Mouse (Mus musculus) ZHBTc4 (cell line): ENCODE measurements around the gene Grik2.
A peak's percentile ranks its signal among the peaks of the same experiment; 100 is the strongest.

Experiments used
- DNase-seq: peaks from one replicate; pipeline ENCODE4 v3.0.0-alpha.2; 2011; ENCODE audit warnings: low read depth, low spot score

The Grik2 gene

DNA sequence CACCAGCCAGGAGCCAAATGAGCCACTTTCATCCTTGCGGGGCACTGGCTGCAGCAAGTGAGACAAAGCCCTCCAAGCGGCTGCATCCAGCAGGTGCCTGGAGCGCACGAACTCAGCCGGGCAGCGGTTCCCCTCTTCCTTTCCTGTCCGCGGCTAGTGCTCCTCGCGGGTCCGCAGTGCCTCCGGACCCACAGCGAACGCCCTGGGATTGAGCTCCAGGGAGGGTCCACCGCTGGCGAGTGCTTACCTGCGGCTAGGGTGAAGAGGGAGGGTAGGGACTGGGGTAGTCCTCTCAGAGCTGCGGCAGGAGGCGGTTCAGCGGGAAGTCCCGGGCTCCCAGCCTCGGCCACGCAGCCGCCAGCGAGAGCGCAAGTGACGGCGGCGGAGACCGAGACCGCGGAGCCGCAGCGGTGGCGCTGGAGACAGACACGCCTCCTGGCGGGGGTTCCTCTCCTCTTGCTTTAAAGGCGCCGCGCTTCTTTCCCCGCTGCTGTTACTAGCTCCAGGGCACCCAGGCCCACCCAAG, at the start of gene Grik2:
Gene Grik2, minus strand, starts transcription at position 386 of the 526 bp plus-strand sequence.
- peak; percentile 85 for DNase-seq

DNA sequence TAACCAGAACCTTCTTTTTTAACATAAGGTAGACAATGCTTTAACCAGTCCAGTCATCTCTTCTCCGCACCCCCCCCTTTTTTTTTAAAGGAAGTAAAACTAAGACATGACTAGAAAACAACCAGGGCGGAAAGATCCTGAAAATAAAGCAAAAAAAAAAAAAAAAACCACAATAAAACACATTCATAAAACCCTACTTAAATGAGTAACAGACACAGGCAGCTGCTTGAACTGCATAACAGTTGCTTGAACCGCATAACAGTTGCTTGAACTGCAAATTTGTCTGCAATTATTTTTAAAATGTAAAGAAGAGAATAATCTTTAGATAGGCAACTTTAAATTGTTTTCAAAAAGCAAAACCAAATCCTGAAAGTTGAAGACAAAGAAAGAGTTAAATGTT, 45.8 kb upstream of the Grik2 start:
- DNase-seq = no peak

DNA sequence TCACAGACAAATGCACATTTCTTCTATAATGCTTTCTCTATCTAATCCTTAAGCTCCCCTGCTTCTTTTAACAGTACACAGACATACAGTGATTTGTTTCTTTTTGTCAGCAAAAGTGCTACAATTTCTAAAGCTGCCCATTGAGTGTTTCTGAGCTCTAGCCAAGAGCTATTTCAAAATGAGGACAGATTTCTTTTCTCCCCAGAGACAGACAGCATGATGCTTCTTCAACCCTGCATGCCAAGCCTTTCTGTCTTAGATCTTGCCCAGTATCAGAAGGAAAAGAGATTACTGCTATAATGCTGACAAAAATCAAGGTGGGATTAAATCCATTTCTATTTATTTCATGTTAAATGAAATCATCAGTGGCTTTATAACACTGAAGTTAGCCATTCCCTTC, 18.7 kb upstream of the Grik2 start:
- no peak for DNase-seq

DNA sequence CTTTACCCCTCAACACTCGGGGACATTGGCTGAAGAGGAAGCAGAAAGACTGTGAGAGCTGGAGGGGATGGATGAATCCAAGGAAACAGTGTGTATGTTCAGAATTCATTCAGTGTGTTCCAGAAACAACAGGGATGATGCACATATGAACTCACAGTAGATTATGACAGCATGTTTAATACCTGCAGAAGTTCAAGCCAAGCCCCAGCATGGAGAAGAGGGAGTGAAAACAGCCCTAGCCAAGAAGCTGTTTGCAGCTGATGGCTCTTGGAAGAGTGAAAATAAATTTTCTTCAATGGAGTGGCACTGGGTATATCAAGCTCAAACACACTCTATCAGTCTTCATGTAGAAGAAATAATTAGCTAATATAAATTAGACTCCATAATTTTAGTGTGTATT, 12.4 kb upstream of the Grik2 start:
- DNase-seq = no peak

DNA sequence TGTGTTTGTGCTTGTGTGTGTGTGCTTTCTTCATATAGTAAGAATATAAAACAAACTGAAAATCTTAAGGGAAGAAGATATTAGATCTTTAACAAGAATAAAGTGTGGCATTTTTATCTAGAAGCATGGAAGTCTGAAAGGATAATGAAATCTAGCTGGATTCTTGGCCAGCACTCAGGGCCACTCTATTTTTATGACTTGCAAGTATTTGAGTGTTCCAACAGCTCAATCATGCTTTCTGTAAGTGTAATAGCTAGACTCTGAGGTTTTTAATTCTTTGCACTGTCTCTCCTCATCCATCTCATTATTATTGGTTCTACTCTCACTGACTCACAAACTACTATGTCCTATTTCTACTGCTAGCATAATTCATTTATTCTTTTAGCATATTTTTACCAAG, 5.6 kb upstream of the Grik2 start:
- no peak for DNase-seq

DNA sequence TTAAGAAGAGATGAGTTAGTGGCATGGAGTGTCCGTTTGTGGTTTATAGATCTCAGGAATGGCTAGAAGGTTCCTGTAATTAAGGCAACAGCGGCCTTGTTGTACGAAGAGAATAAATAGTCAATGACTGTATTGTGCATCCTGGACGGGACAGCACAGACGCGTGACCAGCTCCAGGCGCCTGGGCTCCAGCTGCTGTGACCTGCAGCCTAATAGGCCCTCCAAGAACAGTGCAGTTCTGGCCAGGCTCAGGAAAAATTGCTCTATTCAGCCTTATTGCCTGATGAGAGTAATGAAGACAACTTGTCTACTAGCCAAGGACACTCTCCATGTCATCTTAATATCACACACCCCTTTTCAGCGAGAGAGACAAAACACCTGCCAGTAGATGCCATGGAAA, 1.8 kb upstream of the Grik2 start:
- no peak for DNase-seq

DNA sequence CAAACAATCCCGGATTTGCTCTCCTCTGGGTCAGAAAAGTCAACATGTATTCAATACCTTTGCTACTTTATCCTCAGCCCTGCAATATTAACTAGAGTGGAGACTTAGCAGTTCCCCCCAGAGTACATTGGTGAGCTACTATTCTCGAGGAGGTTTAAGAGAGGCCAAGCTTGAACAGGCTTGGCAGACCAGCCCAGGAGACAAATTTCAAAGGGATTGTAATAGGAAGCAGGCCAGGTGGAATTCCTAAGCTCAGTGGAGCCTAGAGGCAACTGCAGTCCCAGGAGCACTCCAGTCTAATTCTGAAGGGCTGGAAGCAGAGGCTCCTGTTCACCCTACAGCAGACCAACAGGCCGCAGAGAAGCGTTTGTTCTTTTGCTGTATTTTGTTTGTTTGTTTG, 1.1 kb upstream of the Grik2 start:
- no peak for DNase-seq

DNA sequence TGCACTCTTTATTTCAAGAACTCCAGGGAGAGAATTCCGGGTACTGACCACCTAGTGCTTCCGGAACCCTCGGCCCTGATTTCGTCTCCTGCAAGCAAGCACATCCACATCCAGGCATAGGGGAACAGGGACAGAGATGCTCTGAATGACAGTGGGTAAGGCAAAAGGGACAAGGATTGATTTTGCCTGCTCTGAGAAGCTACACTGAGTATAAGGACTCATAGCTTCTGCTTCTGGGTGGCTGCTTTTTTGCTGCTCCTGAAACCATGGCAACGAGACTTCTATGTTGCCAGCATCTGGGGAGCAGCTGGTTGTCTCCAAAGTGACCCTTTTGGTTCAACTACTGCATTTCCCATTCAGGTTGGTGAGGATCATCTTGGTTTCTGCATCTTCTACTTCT, 348 bp upstream of the Grik2 start:
- no peak for DNase-seq

DNA sequence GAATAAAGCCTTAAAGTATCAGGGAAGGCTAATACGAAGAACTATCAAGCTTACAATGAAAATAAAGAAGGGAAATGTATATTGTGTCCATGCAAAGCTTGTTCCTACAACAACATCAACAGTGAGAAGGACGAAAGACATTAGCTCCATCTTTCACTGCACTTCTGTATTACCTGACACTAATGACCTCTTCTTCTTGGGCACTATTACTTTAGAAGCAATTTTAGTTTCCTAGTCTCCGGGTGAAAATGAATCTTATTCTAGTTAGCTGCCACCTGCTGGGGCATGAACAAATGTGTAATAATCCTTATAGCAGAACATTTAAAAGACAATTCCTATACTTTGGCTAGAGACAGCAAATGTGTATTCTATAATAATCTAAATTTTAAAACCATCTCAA, 1.9 kb downstream of the Grik2 start:
- DNase-seq = no peak

DNA sequence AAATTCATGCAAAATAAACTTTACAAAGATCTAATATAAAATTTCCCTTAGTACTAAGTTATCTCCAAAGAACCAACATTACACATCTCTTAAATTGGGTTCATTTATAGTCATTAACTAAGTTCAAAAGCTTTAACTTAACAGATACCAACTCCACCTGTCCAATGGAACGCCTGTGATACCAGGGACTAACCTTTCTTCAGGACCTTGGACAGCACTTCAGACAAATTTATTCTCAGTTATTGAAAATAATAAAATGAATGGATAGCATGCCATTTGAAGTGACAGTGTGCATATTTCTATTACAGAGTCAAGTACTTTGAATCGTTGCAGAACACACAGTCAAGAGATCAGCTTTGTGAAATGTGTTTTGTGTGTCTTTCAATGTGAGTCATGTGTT, 3.1 kb downstream of the Grik2 start:
- DNase-seq = no peak

DNA sequence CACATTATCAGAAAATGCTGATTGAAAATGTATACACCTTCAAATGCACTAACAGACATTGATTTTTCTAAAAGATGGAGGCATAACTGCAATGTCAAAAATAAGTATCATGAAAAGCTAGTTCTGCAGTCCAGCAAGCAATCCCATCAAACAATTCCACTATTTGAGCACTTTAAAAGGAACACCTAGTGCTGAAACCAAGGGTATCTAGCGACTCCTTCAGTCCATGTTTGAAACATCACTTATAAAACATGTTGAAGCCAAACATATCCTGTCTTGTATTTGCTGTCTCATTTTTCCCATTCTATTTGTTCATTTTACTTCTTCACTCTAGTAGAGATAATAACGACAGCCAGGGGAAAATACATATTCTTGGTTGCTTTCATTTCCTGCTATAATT, 3.7 kb downstream of the Grik2 start:
- no peak for DNase-seq

DNA sequence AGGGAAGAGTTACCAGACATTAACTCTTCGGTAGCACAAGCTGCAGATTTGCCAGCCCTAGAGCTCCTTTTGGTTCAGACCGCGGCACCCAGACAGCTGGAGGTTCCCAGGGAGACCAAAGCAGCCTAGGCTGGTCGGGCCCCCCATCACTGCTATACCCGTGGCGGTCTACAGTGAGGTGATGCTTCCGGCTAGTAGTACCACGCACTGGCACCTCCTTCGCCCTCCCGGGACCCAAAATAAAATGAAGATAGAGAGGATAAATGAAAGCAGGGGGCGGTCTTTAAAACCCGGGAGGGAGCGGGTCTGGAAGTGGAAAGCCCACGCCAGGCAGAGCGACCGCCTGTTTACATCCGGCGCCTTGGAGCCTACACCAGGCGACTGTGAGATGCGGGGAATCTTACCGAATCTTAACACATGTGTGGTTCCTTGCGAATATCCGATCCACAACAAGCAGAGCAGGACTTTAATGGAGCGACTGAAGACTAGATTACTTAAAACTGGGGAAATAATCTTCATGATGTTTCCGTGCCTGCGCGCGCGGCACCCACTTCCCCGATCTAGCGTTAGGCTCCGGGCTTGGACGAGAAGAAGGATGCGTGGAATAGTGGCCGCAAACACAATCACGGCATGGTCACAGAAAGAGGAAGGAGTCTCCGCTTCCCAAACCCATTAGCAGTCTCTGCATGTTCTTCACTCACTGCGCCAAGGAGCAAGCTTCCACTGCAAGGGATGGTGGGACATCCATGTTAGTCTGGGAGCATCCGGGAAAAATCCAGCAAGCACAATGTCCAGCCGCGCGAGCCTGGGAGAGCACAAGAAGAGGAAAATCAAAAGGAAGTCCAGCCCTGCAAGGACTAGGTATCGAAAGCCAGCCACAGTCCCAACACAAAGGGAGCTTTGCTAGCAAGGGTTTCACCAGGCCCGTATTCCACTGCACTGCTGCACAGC, 5.5 kb downstream of the Grik2 start:
- DNase-seq = peak; percentile 37

DNA sequence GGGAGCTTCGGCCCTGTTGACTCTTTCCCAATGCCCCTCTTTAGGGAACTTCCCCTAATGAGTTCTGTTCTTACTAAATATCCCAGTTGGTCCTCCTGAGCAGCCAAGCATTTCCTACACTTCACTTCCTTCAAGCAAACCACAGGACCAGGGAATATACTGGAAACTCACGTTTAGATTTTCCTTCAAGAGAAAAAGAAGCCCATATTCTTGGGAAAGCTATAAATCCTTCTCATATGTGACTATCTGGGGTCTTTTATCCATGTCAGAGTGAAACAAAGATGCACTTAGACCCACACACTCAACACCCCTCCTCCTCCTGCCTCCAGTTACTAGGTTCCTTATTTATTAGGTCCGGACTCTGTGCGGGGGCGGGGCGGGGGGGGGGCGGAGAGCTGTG, 6.5 kb downstream of the Grik2 start:
- no peak for DNase-seq

DNA sequence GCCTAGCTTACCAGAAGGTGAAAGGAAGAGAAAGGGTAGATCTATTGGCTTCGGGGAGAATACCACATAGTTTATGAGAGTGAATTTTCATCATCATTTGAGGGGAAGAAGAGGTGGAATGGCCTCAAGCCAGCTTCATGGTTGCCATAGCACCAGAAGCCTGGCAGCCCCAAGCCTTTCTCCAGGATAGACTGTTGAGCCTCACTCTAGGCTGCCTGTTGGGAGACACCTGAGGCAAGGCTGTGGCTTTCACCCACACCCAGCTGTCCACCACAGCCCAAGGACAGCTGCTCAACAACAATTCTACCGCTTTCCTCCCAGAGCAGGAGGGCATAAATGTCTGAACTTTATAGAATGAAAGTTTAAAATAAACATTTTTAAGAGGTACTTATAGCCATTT, 8.1 kb downstream of the Grik2 start:
- DNase-seq = no peak

DNA sequence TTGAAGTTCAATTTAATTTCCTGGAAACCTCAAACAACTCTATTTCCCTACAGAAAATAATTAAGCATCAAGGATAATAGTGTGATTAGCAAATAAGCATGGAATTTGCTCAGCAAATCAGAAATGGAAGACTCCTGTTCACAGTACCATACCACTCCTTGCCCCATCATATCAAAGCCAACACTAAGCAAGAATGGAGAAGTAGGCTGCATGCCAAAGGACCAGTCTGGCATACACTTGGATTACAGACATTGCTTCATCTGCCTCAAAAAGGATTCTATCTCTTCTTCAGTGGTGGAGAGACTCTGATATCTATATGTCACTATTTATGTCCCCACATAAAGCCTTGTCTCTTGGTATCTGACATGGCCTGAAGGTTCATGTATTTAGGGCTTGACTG, 19.7 kb downstream of the Grik2 start:
- no peak for DNase-seq

DNA sequence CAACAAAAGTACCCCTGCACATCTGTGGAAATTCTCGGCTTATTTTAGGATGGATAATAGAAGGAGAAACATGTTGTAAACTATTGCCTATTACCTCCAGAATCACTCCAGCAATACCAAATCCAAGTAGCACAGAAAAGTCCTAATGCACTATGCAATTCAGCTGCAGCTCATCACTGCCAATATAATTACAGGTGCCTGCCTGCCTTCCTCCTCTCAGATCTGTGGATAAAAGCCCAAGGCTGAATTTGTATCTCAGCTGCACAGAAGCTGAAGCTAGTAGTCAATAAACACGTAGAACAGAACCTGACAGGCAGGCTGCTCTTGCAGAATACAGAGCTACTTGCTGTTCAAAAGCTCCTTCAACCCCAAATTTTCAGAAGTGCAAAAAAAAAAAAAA, 21.0 kb downstream of the Grik2 start:
- DNase-seq = no peak

DNA sequence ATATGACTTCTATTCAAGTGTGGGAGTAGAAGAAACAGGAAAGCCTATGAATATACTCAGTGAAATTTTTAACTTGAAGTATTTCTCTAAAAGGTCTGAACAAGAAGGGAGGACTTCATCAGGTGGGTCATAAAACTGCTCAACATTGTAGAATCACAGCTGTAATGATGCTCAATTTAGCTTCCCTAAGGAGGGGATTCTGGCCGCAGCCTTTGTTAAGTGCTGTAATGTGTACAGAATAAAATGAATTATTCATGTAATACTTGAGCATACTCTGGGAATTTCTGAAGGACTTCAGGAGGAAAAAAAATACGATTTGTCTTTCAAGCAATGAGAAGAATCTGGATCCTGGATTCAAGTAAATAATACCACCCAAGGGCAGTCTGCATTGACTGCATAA, 26.0 kb downstream of the Grik2 start:
- DNase-seq = no peak

DNA sequence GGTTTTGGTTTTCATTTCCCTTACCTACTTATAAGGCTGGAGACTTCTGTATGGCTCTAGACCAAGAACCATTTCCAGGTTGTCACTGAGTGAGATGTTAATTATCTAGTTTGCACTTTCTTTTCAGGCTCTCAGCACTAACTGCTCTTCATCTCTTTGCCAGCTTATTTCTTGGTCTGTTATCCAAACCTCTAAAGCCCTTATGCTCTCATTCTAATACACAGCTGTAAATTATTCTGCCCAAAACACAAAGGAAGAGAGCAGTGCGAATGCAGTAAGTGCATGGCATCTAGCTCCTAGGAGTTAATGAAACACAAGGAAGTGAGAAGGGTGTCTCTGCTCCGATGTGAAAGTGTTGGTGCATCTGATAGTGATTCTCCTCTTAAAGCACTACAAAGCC, 36.8 kb downstream of the Grik2 start:
- DNase-seq = no peak

DNA sequence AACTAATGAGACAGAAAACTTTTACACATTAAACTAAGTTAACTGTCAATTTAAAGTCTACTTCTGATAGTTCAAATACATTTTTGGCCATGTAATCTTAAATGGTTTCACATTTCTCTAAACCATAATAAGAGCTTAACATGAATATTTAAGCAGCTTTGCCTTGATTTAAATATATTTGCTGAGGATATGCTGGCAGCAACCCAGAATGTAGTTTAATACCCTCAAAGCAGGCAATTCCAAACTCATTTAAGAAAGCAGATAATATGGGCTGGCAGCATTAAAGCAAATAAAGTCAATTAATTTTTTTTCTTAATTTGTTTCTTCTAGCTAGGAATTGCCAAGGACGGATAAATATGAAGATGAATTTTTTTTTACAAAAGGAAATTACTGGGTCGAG, 56.7 kb downstream of the Grik2 start:
- no peak for DNase-seq

DNA sequence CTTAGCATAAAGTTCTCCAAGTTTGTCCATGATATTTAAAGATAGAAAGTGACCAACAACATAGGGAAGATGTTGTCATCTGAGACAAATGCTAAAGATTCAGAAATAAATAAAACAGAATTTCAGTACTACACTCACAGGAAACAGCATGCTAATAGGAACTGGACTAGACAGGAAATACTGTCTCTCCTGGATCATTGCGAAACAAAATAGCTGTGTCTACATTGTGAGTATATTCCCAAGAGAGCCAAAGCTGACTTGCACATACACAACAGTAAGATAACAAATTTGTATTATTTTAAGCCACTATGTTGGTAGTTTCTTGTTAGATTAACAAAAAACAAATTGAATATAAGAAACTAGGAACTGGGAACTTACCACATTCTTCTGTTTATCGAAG, 64.9 kb downstream of the Grik2 start:
- DNase-seq = no peak

DNA sequence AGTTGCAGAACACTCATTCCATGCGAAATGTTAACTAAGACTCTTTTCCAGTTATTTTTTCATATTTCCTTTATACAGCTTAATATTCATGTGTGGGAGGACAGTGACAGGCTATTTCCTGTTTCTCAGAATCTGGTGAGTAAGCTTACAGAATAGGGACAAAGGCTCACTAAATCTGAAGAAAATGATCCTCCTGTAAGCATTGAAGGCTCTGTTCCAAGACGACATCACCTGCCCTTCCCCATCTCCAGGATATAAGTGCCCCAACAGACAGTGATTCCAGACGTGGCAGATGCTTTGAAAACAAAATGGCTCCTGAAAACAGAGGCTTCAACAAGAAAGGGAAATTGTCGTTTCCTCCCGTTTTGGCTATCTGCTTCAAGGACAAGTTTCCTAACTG, 71.7 kb downstream of the Grik2 start:
- no peak for DNase-seq

DNA sequence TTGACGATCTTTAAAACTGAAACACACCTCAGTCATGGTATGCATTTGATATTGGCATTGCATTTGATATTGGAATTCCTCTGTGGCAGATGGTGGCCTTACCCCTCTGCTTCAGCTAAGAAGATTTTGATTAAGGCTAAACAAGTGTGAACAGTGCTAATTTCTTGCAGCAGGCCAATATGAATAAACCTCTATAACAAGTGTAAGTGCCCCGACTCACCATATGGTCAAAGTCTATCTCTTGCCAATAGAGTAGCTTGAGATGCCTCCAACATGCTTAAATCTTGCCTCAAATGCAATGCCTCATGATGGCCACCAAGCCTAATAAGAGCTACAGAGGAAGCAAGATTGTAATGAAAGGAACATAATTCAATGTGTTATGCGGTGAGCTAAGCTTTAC, 78.8 kb downstream of the Grik2 start:
- no peak for DNase-seq

DNA sequence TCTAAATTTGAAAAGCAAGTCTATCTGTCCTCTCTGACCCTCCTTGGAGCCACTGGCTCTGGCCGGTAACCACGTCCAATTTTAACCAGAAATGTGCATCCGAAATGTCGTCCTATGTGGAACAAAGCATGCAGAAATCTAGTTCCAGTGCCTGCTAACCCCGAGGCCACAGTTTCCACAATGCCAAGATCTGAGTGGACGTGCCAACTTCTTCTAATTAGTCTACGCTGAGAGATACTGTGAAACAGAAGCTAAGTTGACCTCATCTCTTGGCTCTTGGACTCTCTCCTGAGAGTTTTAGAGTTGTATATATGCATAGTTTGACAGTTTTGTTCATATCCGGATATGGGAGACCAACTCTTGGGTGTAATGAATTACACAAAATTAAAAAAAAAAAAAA, 84.1 kb downstream of the Grik2 start:
- DNase-seq = no peak

DNA sequence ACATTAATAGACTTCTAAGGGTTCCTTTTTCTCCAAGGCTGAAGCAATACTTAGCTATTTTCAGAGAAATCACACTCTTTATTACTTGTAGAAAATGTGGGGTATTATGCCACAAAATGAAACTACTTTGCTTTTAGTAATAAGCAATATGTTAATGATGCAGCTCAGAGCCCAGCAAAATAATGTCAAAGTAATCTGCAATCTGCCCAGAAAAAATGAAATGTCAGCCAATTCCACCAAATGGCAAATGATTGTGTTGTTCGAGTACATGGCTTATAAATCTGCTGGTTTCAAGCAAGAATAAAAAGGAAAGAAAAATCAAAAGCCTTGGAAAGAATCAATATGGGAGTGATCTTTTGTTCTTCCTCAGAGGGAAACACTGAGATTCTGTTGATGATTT, 136.2 kb downstream of the Grik2 start:
- no peak for DNase-seq
